Mouse (Mus musculus): ENCODE measurements around the gene Trap1a. TPM values are rescaled to one million over a fixed set of nuclear protein-coding genes. Genes with fewer than 3 reads are reported as not detected.
"Not testable (repeated sequence)": the region's sequence is repeated elsewhere in the genome, so short reads cannot be mapped to it uniquely, and the experiment has no call there.

Gene Trap1a
- polyA plus RNA-seq (2015; fragmentation: Nextera tagmentation; extraction: Ambion mirVana) = not detected in 2 replicates

- ATAC-seq (ENCODE audit: insufficient read depth) = no peak
- Histone ChIP-seq H3K4me2 (no peak within 1 kb of the TSS), H3K4me3 (replicated peaks) (no peak within 1 kb of the TSS), H3K9ac (no peak within 1 kb of the TSS), H3K36me3 (replicated peaks) (no peaks in the 10 kb centered on the region), H3K9me3 (replicated peaks) (no peaks in the 10 kb centered on the region), H3K27me3 (no peaks in the 10 kb centered on the region), H3K4me1 (replicated peaks) (no peaks in the 10 kb centered on the region), H3K27ac (replicated peaks) (no peak within 1 kb of the TSS)
- 74% methylated on average over 24 of the region's 24 CpGs for WGBS (ENCODE audit: insufficient replicate concordance)
Measured at GRCm38 (mm10) chrX:139333263-139333994, at the start of gene Trap1a. Gene Trap1a, plus strand, starts transcription at chrX:139333683.

GRCm38 (mm10) chrX:139293114-139293513 lies 40.4 kb upstream of the Trap1a start:
- Histone ChIP-seq H3K27me3 (no peaks in the 10 kb centered on the region), H3K36me3 (replicated peaks) (no peaks in the 10 kb centered on the region), H3K4me2 (no peak overlapping the region), H3K4me3 (replicated peaks) (no peak overlapping the region), H3K4me1 (replicated peaks) (no peaks in the 10 kb centered on the region), H3K9me3 (replicated peaks) (no peaks in the 10 kb centered on the region), H3K9ac (no peak overlapping the region), H3K27ac (replicated peaks) (no peak overlapping the region)
- no peak for ATAC-seq (ENCODE audit: insufficient read depth)
- WGBS (ENCODE audit: insufficient replicate concordance) = 60% methylated on average over 2 of the region's 2 CpGs

- H3K27ac ChIP-seq (replicated peaks) = no peak overlapping the region
- no peak overlapping the region for H3K9ac ChIP-seq
- H3K27me3 ChIP-seq = no peaks in the 10 kb centered on the region
- H3K4me3 ChIP-seq (replicated peaks) = no peak overlapping the region
- H3K36me3 ChIP-seq (replicated peaks) = no peaks in the 10 kb centered on the region
- H3K4me1 ChIP-seq (replicated peaks) = no peaks in the 10 kb centered on the region
- ATAC-seq (ENCODE audit: insufficient read depth) = no peak
- no peaks in the 10 kb centered on the region for H3K9me3 ChIP-seq (replicated peaks)
- no peak overlapping the region for H3K4me2 ChIP-seq
- WGBS (ENCODE audit: insufficient replicate concordance) = 63% methylated on average over 1 of the region's 1 CpGs
Measured at GRCm38 (mm10) chrX:139295325-139295724, 38.2 kb upstream of the Trap1a start.

- not testable (repeated sequence) for H3K27me3 ChIP-seq; H3K9ac ChIP-seq; H3K4me2 ChIP-seq; H3K36me3 ChIP-seq (replicated peaks); H3K4me1 ChIP-seq (replicated peaks); ATAC-seq (ENCODE audit: insufficient read depth); H3K9me3 ChIP-seq (replicated peaks); H3K27ac ChIP-seq (replicated peaks); H3K4me3 ChIP-seq (replicated peaks)
- WGBS (ENCODE audit: insufficient replicate concordance) = 72% methylated on average over 5 of the region's 5 CpGs
Measured at GRCm38 (mm10) chrX:139317356-139317755, 16.1 kb upstream of the Trap1a start.

GRCm38 (mm10) chrX:139332583-139332982 lies 900 bp upstream of the Trap1a start:
- 76% methylated on average over 9 of the region's 9 CpGs for WGBS (ENCODE audit: insufficient replicate concordance)
- Histone ChIP-seq H3K27ac (replicated peaks) (no peak overlapping the region), H3K4me3 (replicated peaks) (no peak overlapping the region), H3K4me1 (replicated peaks) (no peaks in the 10 kb centered on the region), H3K27me3 (no peaks in the 10 kb centered on the region), H3K9me3 (replicated peaks) (no peaks in the 10 kb centered on the region), H3K9ac (no peak overlapping the region), H3K36me3 (replicated peaks) (no peaks in the 10 kb centered on the region), H3K4me2 (no peak overlapping the region)
- ATAC-seq (ENCODE audit: insufficient read depth) = no peak

- no peaks in the 10 kb centered on the region for H3K4me1 ChIP-seq (replicated peaks)
- H3K27ac ChIP-seq (replicated peaks) = no peak overlapping the region
- 53% methylated on average over 14 of the region's 14 CpGs for WGBS (ENCODE audit: insufficient replicate concordance)
Measured at GRCm38 (mm10) chrX:139334504-139335418, 1.3 kb downstream of the Trap1a start.

GRCm38 (mm10) chrX:139335419-139336074 lies 2.1 kb downstream of the Trap1a start:
- Histone ChIP-seq H3K36me3 (replicated peaks) (no peaks in the 10 kb centered on the region), H3K9me3 (replicated peaks) (no peaks in the 10 kb centered on the region), H3K4me3 (replicated peaks) (no peak overlapping the region), H3K27me3 (no peaks in the 10 kb centered on the region), H3K4me1 (replicated peaks) (no peaks in the 10 kb centered on the region), H3K9ac (no peak overlapping the region), H3K27ac (replicated peaks) (no peak overlapping the region), H3K4me2 (no peak overlapping the region)
- ATAC-seq (ENCODE audit: insufficient read depth) = no peak
- 34% methylated on average over 3 of the region's 3 CpGs for WGBS (ENCODE audit: insufficient replicate concordance)

More at GRCm38 (mm10) chrX:139334504-139335418, 1.3 kb downstream of the Trap1a start:
- H3K4me3 ChIP-seq (replicated peaks) = no peak overlapping the region
- H3K9me3 ChIP-seq (replicated peaks) = no peaks in the 10 kb centered on the region
- H3K36me3 ChIP-seq (replicated peaks) = no peaks in the 10 kb centered on the region
- H3K4me2 ChIP-seq = no peak overlapping the region
- H3K9ac ChIP-seq = no peak overlapping the region
- ATAC-seq (ENCODE audit: insufficient read depth) = no peak
- no peaks in the 10 kb centered on the region for H3K27me3 ChIP-seq

GRCm38 (mm10) chrX:139339553-139339952 lies 6.1 kb downstream of the Trap1a start:
- Histone ChIP-seq H3K27me3 (no peaks in the 10 kb centered on the region), H3K4me1 (replicated peaks) (no peaks in the 10 kb centered on the region), H3K27ac (replicated peaks) (no peak overlapping the region), H3K4me3 (replicated peaks) (no peak overlapping the region), H3K36me3 (replicated peaks) (no peaks in the 10 kb centered on the region), H3K4me2 (no peak overlapping the region), H3K9me3 (replicated peaks) (no peaks in the 10 kb centered on the region), H3K9ac (no peak overlapping the region)
- ATAC-seq (ENCODE audit: insufficient read depth) = no peak
- 64% methylated on average over 4 of the region's 4 CpGs for WGBS (ENCODE audit: insufficient replicate concordance)

GRCm38 (mm10) chrX:139341185-139341584 lies 7.7 kb downstream of the Trap1a start:
- no peak for ATAC-seq (ENCODE audit: insufficient read depth)
- Histone ChIP-seq H3K27me3 (no peaks in the 10 kb centered on the region), H3K9me3 (replicated peaks) (no peaks in the 10 kb centered on the region), H3K4me3 (replicated peaks) (no peak overlapping the region), H3K4me2 (no peak overlapping the region), H3K9ac (no peak overlapping the region), H3K4me1 (replicated peaks) (no peaks in the 10 kb centered on the region), H3K27ac (replicated peaks) (no peak overlapping the region), H3K36me3 (replicated peaks) (no peaks in the 10 kb centered on the region)
- 45% methylated on average over 2 of the region's 2 CpGs for WGBS (ENCODE audit: insufficient replicate concordance)

GRCm38 (mm10) chrX:139352192-139352772 lies 18.8 kb downstream of the Trap1a start:
- H3K4me2 ChIP-seq = no peak overlapping the region
- no peaks in the 10 kb centered on the region for H3K36me3 ChIP-seq (replicated peaks)
- no peaks in the 10 kb centered on the region for H3K9me3 ChIP-seq (replicated peaks)
- H3K27ac ChIP-seq (replicated peaks) = no peak overlapping the region
- no peak for ATAC-seq (ENCODE audit: insufficient read depth)
- no peaks in the 10 kb centered on the region for H3K4me1 ChIP-seq (replicated peaks)
- H3K9ac ChIP-seq = no peak overlapping the region
- H3K27me3 ChIP-seq = peaks cover 5% of the 10 kb centered on the region; the same call in 1 of the 2 replicates
- WGBS (ENCODE audit: insufficient replicate concordance) = 69% methylated on average over 5 of the region's 5 CpGs
- H3K4me3 ChIP-seq (replicated peaks) = no peak overlapping the region

All from liver, embryonic 15.5 days (tissue).